Mouse (Mus musculus) MEL (cell line): ENCODE data around the gene Zfp367.

ENCODE experiments used
- CHD1 ChIP-seq: IDR thresholded peaks from 2 replicates; pipeline ENCODE4 v1.6.1; 2012; ENCODE audit warnings: low read depth, mild to moderate bottlenecking, inconsistent platforms, low read length, improper control_type of control experiment
- CTCF ChIP-seq, 3 experiments: IDR thresholded peaks in 2 of 3; conservative IDR thresholded peaks in 1 of 3; 2 replicates each; pipeline ENCODE4 v1.5.1; 2011 to 2012; ENCODE audit warnings: low read length in 3 of 3, low read depth in 2 of 3, mild to moderate bottlenecking in 2 of 3, improper control_type of control experiment in 1 of 3, inconsistent platforms in 1 of 3, mixed read lengths in 1 of 3, moderate library complexity in 1 of 3; ENCODE audit not compliant: control insufficient read depth in 1 of 3, insufficient read depth in 1 of 3, poor library complexity in 1 of 3, severe bottlenecking in 1 of 3
- GATA1 ChIP-seq: IDR thresholded peaks from 2 replicates; pipeline ENCODE4 v1.6.1; 2011; ENCODE audit warnings: low read depth, low read length, improper control_type of control experiment
- HCFC1 ChIP-seq: IDR thresholded peaks from 2 replicates; pipeline ENCODE4 v1.6.1; 2012; ENCODE audit warnings: low read depth, mild to moderate bottlenecking, inconsistent platforms, low read length, improper control_type of control experiment, moderate library complexity
- JUND ChIP-seq: IDR thresholded peaks from 2 replicates; pipeline ENCODE4 v1.6.1; 2011; ENCODE audit warnings: low read depth, mild to moderate bottlenecking, improper control_type of control experiment, low read length
- KAT2A ChIP-seq: conservative IDR thresholded peaks from 2 replicates; pipeline ENCODE4 v1.6.1; 2012; ENCODE audit warnings: low read depth, low read length, improper control_type of control experiment, inconsistent platforms
- MAFK ChIP-seq: IDR thresholded peaks from 2 replicates; pipeline ENCODE4 v1.6.1; 2011; ENCODE audit warnings: low read depth, mild to moderate bottlenecking, low read length, improper control_type of control experiment, borderline replicate concordance
- MAX ChIP-seq: IDR thresholded peaks from 2 replicates; pipeline ENCODE4 v1.6.1; 2011; ENCODE audit warnings: low read length, improper control_type of control experiment
- POLR2A ChIP-seq, 2 experiments: IDR thresholded peaks; 2 replicates each; pipeline ENCODE4 v1.6.1; 2011 to 2012; ENCODE audit warnings: low read length in 2 of 2, mild to moderate bottlenecking in 2 of 2, control low read depth in 1 of 2, improper control_type of control experiment in 1 of 2, low read depth in 1 of 2, moderate library complexity in 1 of 2; ENCODE audit not compliant: control insufficient read depth in 1 of 2, insufficient read depth in 1 of 2, poor library complexity in 1 of 2
- POLR2AphosphoS2 ChIP-seq: IDR thresholded peaks from 2 replicates; pipeline ENCODE4 v1.6.1; 2011; ENCODE audit warnings: low read length, improper control_type of control experiment

GRCm38 (mm10) chr13:64161916-64162611, 9.1 kb upstream of the Zfp367 start:
- TF ChIP-seq CHD1 (no peak), JUND (no peak), POLR2A (IDR thresholded peaks at IDR 0.05; ENCODE audit: control insufficient read depth in 1 of 2, insufficient read depth in 1 of 2, low read depth in 1 of 2, low read length in 2 of 2, poor library complexity in 1 of 2) (peak; percentile 64 to 71; a peak in 3 of 4 replicates), HCFC1 (no peak), MAFK (no peak), GATA1 (no peak), POLR2AphosphoS2 (peak; percentile 32; the same call in 1 of the 2 replicates), KAT2A (no peak), MAX (peak; percentile 75), CTCF (IDR thresholded peaks at IDR 0.05 in 2 of 3, conservative IDR thresholded peaks at IDR 0.05 in 1 of 3; ENCODE audit: control insufficient read depth in 1 of 3, insufficient read depth in 1 of 3, low read depth in 2 of 3, low read length in 3 of 3, poor library complexity in 1 of 3, severe bottlenecking in 1 of 3) (no peak)
